Mouse (Mus musculus) right cerebral cortex, adult 18-20 months (tissue): Measurements from ENCODE around the gene Fadd.

Experiments
- DNase-seq: peaks from one replicate; pipeline ENCODE4 v3.0.0; 2022; ENCODE audit warnings: mixed read lengths

Gene Fadd

DNA sequence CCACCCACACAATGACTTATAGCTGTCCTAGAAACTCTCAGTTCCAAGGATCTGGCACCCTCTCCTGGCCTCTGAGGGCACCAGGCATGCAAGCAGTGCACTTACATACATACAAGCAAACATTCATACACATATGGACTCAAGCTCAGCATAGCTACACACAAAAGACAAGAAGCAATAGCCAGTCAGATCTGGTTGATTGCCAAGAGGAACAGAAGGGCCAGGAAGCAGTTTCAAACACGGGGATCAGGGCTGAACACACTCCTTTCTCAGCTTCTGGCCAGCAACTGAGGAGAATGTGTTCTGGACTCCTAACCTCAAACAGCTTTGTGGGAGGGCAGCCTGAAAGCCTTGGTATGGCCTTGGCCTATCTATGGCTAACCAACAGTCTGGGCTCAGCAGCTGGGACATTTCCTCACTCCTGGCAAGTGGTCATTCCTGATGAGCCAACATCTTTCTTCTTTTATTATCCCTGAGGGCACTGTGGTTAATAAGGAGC is 54.5 kb downstream of the Fadd start:
- DNase-seq = no peak
